Mouse (Mus musculus): ENCODE measurements at regions not wholly inside any gene's neighbourhood (a gene's known extent, or its start where the extent isn't known, plus 50 kb on each side); places are given as distances from the start of the nearest gene placed in this dataset.

DNA sequence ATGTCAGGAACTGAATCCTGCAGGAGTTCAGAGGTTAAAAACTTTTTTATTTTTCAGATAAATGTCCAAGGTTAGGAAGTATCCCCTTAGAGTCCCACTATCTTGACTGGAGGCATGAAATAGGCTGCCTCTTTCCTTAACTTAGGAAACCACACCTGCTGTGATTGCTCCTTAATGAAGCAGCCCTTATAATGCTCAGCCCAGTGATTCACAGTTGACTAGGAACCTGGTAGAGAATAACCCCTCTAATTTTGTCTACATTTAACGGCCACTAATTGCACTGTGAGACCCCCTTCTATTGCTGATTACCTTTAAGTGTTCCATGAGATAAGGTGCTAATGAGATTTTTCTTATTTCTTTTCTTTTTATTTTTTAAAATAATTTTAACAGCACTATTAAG, 918.4 kb upstream of the Celf2 start:
- no peak for DNase-seq (ENCODE audit: low spot score)
- Histone ChIP-seq H3K27me3 (ENCODE audit: low read depth, poor library complexity, severe bottlenecking) (no peaks in the 10 kb centered on the region), H3K27ac (no peak overlapping the region), H3K36me3 (no peaks in the 10 kb centered on the region), H3K4me1 (no peaks in the 10 kb centered on the region), H3K9me3 (replicated peaks) (no peaks in the 10 kb centered on the region), H3K4me3 (no peak overlapping the region)
- WGBS, result 71% methylated on average over 1 of the region's 1 CpGs

DNA sequence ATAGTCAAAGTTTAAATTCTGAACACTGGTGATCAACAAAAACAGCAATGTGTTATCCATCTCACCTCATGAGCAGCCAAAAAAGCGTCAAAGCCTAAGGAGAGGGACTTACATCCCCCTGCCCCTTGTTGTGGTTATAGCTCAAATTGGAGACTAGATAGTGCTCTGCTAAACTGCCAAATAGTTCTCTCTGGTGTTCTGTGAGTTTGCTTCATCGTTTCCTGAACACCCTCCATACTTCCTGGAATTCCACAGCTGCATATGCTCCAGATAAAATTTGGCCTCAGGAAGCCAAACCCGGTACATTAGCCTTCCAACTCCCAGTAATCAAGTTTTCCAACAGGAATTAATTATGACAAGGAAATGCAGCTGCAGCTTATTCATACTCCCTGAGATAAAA, 906.6 kb upstream of the Celf2 start:
- DNase-seq (ENCODE audit: low spot score), result no peak
- H3K4me3 ChIP-seq, result no peak overlapping the region
- no peaks in the 10 kb centered on the region for H3K27me3 ChIP-seq (ENCODE audit: low read depth, poor library complexity, severe bottlenecking)
- H3K4me1 ChIP-seq, result no peaks in the 10 kb centered on the region
- H3K36me3 ChIP-seq, result no peaks in the 10 kb centered on the region
- H3K27ac ChIP-seq, result no peak overlapping the region
- no peaks in the 10 kb centered on the region for H3K9me3 ChIP-seq (replicated peaks)
- WGBS, result 75% methylated on average over 3 of the region's 3 CpGs

DNA sequence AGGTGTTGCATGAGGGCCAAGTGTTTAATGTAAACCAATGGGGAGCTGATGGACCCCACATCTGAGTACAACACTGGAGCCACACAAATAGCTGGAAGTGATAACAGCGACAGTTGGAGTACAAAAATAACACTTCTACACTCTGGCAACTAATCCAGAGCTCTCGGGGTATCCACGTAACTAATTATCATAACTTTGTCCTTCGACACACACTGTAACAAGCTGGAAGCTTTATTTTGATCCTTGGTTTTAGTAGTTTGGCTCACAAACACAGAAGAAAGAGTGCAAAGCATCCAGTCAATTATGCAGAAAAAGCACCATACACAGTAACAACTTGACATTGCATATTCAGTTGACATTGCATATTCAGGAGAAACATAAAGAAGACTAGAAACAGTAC, 884.8 kb upstream of the Celf2 start:
- 88% methylated on average over 4 of the region's 4 CpGs for whole genome bisulfite sequencing
- H3K36me3 ChIP-seq, result no peaks in the 10 kb centered on the region
- H3K9me3 ChIP-seq (replicated peaks), result no peaks in the 10 kb centered on the region
- no peaks in the 10 kb centered on the region for H3K4me1 ChIP-seq
- H3K27ac ChIP-seq, result no peak overlapping the region
- no peak overlapping the region for H3K4me3 ChIP-seq
- no peak for DNase-seq (ENCODE audit: low spot score)
- no peaks in the 10 kb centered on the region for H3K27me3 ChIP-seq (ENCODE audit: low read depth, poor library complexity, severe bottlenecking)

DNA sequence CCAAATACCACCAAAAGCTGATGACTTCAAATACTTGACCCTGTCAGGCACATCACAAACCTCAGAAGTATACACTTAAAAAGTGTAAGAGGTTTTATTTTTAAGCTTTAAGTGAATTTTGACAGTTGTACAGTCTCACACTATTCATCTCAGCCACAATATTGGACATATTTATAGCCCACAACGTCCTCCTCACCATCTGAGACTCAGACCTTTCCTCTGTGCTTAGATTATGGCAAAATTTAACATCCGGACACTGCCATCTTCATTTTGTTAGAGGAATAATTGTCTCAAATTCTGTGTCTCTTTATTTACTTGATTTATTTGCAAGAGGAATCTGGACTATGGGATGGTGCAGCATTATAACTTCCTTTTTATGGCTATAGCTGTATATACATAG, 880.2 kb upstream of the Celf2 start:
- H3K4me1 ChIP-seq, result no peaks in the 10 kb centered on the region
- H3K4me3 ChIP-seq, result no peak overlapping the region
- WGBS, result 72% methylated on average over 2 of the region's 2 CpGs
- H3K36me3 ChIP-seq, result no peaks in the 10 kb centered on the region
- H3K27me3 ChIP-seq (ENCODE audit: low read depth, poor library complexity, severe bottlenecking), result no peaks in the 10 kb centered on the region
- H3K27ac ChIP-seq, result no peak overlapping the region
- no peak for DNase-seq (ENCODE audit: low spot score)
- H3K9me3 ChIP-seq (replicated peaks), result no peaks in the 10 kb centered on the region

DNA sequence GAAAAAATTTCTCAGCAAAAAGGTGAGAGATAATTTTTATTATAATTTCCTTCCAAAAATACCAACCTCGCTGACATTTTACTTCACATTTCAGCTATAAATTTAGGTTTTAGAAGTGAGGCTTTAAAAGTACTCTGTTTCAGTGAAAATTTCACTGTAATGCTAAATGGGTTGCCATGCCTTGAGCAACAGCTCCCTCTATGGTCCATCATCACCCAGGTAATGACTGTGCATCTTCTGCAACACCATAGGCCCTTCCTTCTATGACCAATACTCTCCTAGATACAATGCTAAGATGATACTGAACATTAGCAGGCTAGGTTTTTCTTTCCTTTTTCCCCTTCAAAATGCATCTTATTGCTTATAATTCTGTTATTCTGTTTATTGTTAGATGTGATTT, 870.9 kb upstream of the Celf2 start:
- DNase-seq (ENCODE audit: low spot score), result peak; percentile 32
- Histone ChIP-seq H3K27ac (no peak overlapping the region), H3K4me3 (no peak overlapping the region), H3K36me3 (no peaks in the 10 kb centered on the region), H3K9me3 (replicated peaks) (no peaks in the 10 kb centered on the region), H3K27me3 (ENCODE audit: low read depth, poor library complexity, severe bottlenecking) (no peaks in the 10 kb centered on the region), H3K4me1 (no peaks in the 10 kb centered on the region)
- 48% methylated on average over 1 of the region's 1 CpGs for whole genome bisulfite sequencing

DNA sequence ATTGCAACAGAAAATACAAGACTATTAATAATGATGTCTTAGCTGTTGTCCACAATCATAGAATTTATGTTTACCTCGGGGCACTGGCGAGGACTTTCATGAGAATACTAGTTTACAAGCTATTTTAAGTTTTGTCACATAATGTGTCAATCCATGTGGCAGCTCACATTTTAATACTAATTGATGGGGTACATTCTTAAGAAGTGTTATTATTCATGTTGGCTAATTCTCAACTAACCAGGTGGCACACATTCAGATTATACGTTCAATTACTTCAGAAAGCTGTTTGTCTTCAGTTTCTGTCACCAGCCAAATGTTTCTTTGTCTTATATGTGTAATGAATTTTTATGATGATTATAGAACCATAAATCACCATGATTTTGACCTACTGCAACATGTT, 870.2 kb upstream of the Celf2 start:
- no peak overlapping the region for H3K4me3 ChIP-seq
- H3K27ac ChIP-seq, result no peak overlapping the region
- H3K27me3 ChIP-seq (ENCODE audit: low read depth, poor library complexity, severe bottlenecking), result no peaks in the 10 kb centered on the region
- WGBS, result 85% methylated on average over 3 of the region's 3 CpGs
- no peaks in the 10 kb centered on the region for H3K4me1 ChIP-seq
- no peak for DNase-seq (ENCODE audit: low spot score)
- no peaks in the 10 kb centered on the region for H3K9me3 ChIP-seq (replicated peaks)
- no peaks in the 10 kb centered on the region for H3K36me3 ChIP-seq

DNA sequence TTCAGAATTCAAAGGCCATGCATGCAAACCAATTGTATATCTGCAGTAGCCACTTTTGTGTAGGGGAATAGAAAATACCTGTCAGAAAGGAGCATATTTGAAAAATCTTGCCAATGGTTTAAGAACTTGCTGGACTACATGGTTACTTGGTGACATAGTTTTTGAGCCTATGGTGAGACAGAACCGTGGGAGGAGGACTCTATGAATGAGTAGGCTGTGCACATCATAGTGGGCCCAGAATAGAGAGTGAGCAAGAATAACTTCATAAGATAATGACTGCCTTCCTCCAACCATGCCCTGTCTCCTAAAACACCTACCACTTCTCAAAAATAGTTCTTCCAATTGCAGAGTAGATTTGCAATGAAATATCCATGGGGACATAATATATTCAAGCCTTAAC, 838.5 kb upstream of the Celf2 start:
- WGBS, result 96% methylated on average over 1 of the region's 1 CpGs
- DNase-seq (ENCODE audit: low spot score), result no peak
- Histone ChIP-seq H3K27me3 (ENCODE audit: low read depth, poor library complexity, severe bottlenecking) (no peaks in the 10 kb centered on the region), H3K36me3 (no peaks in the 10 kb centered on the region), H3K4me1 (no peaks in the 10 kb centered on the region), H3K9me3 (replicated peaks) (no peaks in the 10 kb centered on the region), H3K4me3 (no peak overlapping the region), H3K27ac (no peak overlapping the region)

DNA sequence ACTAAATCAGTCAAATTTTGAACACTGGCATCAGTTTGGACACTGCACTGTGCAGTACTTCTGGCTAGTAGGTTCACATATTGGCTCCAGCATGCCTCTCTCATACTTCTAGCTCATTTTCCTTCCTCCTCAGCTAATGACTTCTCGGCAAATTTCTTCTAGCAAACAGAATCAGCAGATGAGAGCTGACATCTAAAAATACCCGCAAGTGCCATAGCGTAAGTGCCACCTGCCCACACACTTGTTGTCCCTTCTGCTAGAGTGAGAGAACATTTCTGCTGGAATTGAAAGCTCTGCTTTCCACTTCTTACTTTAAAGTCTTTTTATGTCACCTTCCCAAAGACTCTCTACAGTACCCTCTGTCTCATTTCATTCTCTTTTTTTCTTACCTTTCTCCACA, 835.4 kb upstream of the Celf2 start:
- no peak overlapping the region for H3K4me3 ChIP-seq
- WGBS, result 89% methylated on average over 3 of the region's 3 CpGs
- H3K36me3 ChIP-seq, result no peaks in the 10 kb centered on the region
- no peaks in the 10 kb centered on the region for H3K9me3 ChIP-seq (replicated peaks)
- no peak for DNase-seq (ENCODE audit: low spot score)
- H3K27ac ChIP-seq, result no peak overlapping the region
- no peaks in the 10 kb centered on the region for H3K4me1 ChIP-seq
- H3K27me3 ChIP-seq (ENCODE audit: low read depth, poor library complexity, severe bottlenecking), result no peaks in the 10 kb centered on the region

DNA sequence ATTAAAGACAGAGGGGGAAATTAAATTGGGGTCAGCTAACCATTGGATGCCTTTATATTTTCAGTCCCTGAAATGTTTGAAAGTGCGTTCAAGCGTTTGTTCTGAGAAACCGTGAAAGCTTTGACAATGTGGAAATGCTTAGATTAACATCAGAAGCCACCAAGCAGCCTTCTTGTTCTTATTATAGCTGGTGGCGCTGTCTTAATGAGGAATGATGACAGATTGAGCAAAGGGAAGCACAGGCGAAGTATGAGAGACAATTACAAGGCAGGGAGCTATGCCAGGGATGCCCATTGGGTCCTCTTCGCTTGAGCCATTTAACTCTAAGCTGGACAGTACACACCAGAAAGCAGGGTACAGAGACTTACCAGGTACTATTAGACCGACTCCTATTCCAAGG, 828.9 kb upstream of the Celf2 start:
- Histone ChIP-seq H3K36me3 (no peaks in the 10 kb centered on the region), H3K27me3 (ENCODE audit: low read depth, poor library complexity, severe bottlenecking) (no peaks in the 10 kb centered on the region), H3K27ac (no peak overlapping the region), H3K4me1 (no peaks in the 10 kb centered on the region), H3K9me3 (replicated peaks) (no peaks in the 10 kb centered on the region), H3K4me3 (no peak overlapping the region)
- DNase-seq (ENCODE audit: low spot score), result no peak
- 81% methylated on average over 7 of the region's 7 CpGs for whole genome bisulfite sequencing

DNA sequence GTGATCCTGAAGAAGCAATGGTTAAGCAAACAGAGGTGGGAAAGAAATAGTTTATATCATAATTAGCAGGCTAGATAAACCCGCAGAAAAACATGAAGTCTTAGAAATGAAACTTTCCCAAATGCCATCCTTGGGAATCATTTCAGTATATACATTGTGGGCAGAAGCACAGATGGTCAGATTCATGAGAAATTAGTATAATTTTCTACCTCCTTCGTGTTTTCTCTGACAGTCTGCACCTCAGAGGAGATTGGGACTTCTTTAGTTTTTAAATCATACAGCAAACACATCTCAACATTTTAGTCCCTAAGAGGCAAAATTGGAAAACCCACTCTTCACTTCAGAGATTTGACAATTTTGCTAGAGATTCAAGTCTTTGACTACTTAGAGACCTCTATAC, 786.6 kb upstream of the Celf2 start:
- Histone ChIP-seq H3K27me3 (ENCODE audit: low read depth, poor library complexity, severe bottlenecking) (no peaks in the 10 kb centered on the region), H3K4me3 (no peak overlapping the region), H3K27ac (no peak overlapping the region), H3K9me3 (replicated peaks) (no peaks in the 10 kb centered on the region), H3K4me1 (no peaks in the 10 kb centered on the region), H3K36me3 (no peaks in the 10 kb centered on the region)
- no peak for DNase-seq (ENCODE audit: low spot score)
- WGBS, result 78% methylated on average over 2 of the region's 2 CpGs

DNA sequence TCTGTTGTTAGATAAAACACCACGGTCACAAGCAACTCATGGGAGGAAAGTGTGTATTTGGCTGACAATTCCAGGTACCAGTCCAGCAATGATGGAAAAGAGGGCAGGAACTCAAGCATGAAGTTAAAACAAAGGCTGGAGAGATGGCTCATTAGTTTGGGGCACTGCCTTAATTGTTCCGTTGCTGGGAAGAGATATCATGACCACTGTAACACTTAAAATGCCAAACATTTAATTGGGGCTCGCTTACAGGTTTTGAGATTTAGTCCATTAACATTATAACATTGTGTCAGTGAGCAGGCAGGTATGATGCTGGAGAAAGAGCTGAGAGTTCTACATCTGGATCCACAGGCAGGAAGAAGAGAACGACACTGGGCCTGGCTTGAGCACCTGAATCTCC, 782.0 kb upstream of the Celf2 start:
- H3K4me3 ChIP-seq, result no peak overlapping the region
- no peak for DNase-seq (ENCODE audit: low spot score)
- WGBS, result 89% methylated on average over 4 of the region's 4 CpGs
- H3K36me3 ChIP-seq, result no peaks in the 10 kb centered on the region
- no peaks in the 10 kb centered on the region for H3K27me3 ChIP-seq (ENCODE audit: low read depth, poor library complexity, severe bottlenecking)
- no peak overlapping the region for H3K27ac ChIP-seq
- H3K4me1 ChIP-seq, result no peaks in the 10 kb centered on the region
- H3K9me3 ChIP-seq (replicated peaks), result no peaks in the 10 kb centered on the region

DNA sequence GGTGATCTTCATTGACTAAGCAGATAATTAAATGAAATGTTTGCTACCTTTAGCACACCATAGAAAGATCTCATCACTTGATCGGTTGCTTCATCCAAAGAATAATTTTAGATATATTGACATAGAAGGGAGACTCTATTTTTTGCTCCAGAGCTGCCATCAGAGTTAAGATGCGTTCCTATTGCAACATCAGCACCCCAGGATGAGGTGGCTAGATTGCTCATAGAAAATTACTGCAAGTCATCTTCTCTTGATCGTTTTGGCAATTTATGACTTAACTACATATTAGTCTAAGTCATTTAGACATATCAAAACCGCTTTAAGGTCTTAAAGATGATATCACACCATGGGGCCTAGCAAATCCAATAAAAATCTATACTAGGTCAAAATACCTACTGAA, 778.0 kb upstream of the Celf2 start:
- no peak for DNase-seq (ENCODE audit: low spot score)
- no peak overlapping the region for H3K4me3 ChIP-seq
- no peaks in the 10 kb centered on the region for H3K4me1 ChIP-seq
- H3K36me3 ChIP-seq, result no peaks in the 10 kb centered on the region
- H3K27me3 ChIP-seq (ENCODE audit: low read depth, poor library complexity, severe bottlenecking), result no peaks in the 10 kb centered on the region
- H3K27ac ChIP-seq, result no peak overlapping the region
- H3K9me3 ChIP-seq (replicated peaks), result no peaks in the 10 kb centered on the region
- WGBS, result 91% methylated on average over 4 of the region's 4 CpGs

DNA sequence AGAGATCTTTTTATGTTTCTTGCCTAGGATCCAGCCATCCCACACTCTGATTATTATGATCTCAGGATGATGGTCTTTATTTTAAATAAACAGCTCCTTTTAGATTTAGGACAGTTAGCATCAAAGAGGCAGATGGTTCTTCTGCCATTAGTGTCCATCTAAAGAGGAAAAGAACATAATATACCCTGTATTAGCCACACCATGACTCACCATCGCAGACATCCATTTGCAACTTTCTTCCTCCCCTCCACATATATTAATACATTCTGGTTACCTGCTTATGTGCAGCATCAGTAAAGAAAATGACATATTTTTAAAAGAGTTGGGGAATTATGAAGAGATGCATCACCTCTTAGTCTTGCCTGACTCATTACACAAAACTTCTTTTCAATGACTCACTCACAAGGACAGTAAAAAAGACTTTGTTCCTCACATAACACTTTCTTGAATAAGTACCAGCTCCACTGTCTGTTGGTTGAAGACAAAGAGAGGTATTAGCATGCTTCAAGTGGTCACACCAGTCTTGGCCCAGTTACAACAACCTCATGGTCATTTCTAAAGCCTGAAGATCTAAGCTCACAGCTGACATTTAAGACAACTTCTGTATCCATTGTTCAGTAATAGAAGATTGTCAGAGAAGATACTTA, 766.9 kb upstream of the Celf2 start:
- Histone ChIP-seq H3K9me3 (replicated peaks) (no peaks in the 10 kb centered on the region), H3K4me3 (no peak overlapping the region), H3K27ac (no peak overlapping the region), H3K36me3 (no peaks in the 10 kb centered on the region), H3K4me1 (no peaks in the 10 kb centered on the region), H3K27me3 (ENCODE audit: low read depth, poor library complexity, severe bottlenecking) (no peaks in the 10 kb centered on the region)
- WGBS, result 93% methylated on average over 1 of the region's 1 CpGs
- no peak for DNase-seq (ENCODE audit: low spot score)
